Mouse (Mus musculus): Measurements from ENCODE around the gene Lrp1. TPM values are rescaled to one million over a fixed set of nuclear protein-coding genes. Genes with fewer than 3 reads are reported as not detected.

Gene Lrp1
- 73.7 and 96.9 TPM in 2 replicates for polyA plus RNA-seq (2012; ENCODE audit: low replicate concordance)

DNA sequence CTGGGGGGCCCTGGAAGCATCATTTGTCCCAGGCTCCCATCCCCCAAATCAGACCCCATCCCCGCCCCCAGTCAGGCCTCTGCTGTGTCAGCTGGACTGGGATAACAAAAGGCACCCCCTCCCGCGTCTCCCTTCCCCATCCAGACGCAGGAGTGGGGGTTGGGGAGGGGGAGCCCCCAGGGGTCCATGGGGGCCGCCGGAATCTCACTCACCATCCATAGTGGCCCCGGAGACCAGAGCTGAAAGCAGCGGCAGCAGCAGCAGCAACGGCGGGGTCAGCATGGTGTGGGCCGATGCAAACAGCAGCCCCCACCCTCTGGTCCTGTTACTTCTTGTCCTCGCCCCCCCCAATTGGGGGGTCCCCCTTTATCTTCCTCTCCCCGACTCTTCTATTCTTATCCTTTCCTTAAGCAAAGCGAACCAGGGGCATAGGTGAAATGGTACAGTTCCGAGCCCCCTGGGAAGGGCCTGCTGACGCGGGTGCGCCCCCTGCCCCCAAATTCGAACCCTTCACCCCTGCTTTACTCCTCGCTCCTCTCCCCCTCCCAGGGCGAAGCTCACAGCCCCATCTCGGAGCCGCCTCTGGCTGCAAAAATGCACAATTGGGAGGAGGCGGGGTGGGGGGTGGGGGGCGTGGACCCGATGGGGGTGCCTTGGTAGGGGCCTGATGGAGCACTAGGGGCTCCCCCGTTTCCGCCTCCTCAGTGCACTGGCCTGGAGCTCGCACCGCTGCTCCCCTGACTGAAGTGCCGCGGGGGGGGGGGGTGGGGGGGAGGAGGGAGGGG lies at the start of gene Lrp1:
TSS of gene Lrp1 (minus strand) at position 743 of the 785 bp plus-strand sequence.

DNA sequence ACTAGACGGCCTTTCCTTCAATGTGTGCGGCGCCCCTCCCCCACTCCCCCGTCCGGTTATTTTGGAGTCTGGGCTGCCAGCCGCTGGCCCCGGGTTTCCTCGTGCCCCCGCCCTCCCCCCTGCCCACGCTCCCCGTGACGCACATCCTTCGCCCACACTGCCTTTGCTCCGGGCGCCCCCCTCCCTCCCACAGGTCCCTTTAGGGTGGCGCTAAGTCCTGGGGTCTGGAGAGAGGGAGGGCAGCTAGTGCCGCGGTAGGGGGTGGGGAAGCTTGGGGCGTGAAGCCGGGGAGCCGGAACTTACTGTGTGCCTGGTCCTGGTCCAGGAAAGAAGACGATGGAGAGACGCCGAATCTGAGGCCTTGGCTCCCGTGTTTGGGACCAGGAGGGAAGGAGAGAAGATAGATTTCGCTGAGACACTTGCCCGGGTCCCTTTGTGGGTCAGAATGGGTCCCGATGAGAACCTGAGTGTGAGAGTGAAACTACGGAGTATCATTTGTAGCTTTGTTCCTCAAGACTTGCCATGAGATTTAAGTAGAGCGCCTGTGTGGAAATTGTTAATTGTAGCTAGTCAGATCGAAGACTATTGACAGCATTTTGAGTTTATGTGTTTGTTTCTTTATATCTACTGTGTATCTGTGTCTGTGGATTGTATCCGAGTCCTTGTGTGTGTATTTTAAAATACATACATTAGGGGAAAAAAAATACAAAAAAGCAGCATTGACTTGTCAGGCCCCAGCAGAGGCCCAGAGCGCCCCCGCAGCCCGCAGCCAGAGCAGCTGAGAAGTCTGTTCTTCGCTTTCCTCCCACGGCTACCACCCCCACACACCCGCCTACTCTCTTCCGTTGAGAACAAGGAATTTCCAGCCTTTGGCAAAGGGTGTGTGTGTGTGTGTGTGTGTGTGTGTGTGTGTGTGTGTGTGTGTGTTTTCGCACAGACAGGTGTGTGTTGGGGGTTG lies 47.4 kb upstream of the Lrp1 start, which contains the start of gene Nab2:
TSS of gene Nab2 (minus strand) at position 476 of the 958 bp plus-strand sequence.

DNA sequence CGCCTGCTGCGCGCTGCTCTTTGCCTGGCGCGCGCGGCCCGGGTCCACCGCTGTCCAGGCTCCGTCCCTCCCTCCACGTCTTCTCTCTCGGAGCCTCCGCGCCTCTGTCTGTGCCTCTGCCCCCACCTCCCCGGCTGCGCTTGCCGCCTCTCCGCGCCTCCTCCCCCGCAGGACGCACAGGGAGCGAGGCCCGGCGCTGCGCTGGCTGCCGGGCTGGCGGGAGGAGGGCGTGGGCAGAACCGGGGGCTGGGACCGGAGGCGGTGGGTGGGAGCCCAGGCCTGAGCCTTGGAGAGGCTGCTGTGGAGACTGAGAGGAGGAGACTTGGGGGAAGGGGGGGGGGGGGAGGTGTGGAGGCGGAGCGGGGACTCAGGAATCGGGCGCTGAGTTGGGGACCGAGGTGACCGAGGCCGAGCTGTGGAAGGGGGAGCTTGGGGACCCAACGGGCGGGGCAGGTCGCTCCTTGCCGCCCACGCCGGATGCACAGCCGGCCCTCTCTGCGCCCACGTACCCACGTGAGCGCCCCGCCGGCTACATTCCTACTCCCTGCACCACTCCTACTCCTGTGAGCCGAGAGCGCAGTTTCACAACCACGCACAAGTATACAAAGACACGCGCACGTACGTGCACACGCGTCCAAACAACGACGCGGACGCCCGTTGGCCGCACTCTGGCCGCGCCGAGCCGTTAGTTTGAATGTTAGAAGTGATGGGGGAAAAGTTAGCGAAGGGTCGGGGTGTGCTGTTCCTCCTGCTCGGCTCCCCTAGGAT lies 45.7 kb upstream of the Lrp1 start, which contains the start of gene Nemp1:
TSS of gene Nemp1 (plus strand) at position 401 of the 768 bp plus-strand sequence.

GRCm38 (mm10) chr10:127642772-127643552 lies 22.0 kb upstream of the Lrp1 start, which contains the start of gene Stat6:
TSS of gene Stat6 (plus strand) at chr10:127642986.

GRCm38 (mm10) chr10:127534036-127534928 lies 86.7 kb downstream of the Lrp1 start, which contains the start of gene Nxph4:
TSS of gene Nxph4 (minus strand) at chr10:127534559.

GRCm38 (mm10) chr10:127522088-127522581 lies 98.8 kb downstream of the Lrp1 start, which contains the start of gene Shmt2:
TSS of gene Shmt2 (minus strand) at chr10:127522444.

DNA sequence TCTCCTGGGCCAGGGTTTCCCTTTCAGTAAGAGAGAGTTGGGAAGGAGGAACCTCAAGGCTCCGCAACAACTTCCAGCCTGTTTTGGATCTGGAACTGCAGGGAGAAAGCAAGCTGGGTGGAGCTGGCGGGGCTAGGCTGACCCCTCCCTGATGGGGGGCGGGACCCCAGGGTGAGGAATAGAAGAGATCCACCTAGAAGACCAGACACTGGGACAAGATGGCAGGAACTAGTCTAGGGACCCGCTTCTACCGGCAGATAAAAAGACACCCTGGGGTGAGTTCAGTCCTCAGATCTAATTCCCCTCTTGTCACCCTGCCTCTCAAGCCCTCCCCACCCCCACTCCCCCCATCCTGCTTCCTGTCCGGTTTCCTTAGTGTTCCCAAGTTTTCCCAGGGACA lies 106.2 kb downstream of the Lrp1 start, which contains the start of gene Ndufa4l2:
TSS of gene Ndufa4l2 (plus strand) at position 204 of the 400 bp plus-strand sequence.

GRCm38 (mm10) chr10:127500894-127501893 lies 119.8 kb downstream of the Lrp1 start, which contains the start of gene Stac3:
TSS of gene Stac3 (plus strand) at chr10:127501686.

Other genes with a start within 250 kb of the Lrp1 start
- gene R3hdm2, start 240.8 kb downstream of the Lrp1 start, polyA plus RNA-seq (2012; ENCODE audit: low replicate concordance): 89.6 and 133 TPM in 2 replicates
- gene Stac3, start 119.5 kb downstream of the Lrp1 start, polyA plus RNA-seq (2012; ENCODE audit: low replicate concordance): 0.28 and 0.34 TPM in 2 replicates
- gene Ndufa4l2, start 106.2 kb downstream of the Lrp1 start, polyA plus RNA-seq (2012; ENCODE audit: low replicate concordance): 3.2 and 4.0 TPM in 2 replicates
- 339 and 390 TPM in 2 replicates for gene Shmt2, start 98.7 kb downstream of the Lrp1 start, polyA plus RNA-seq (2012; ENCODE audit: low replicate concordance)
- not detected in 2 replicates for gene Nxph4, start 86.6 kb downstream of the Lrp1 start, polyA plus RNA-seq (2012; ENCODE audit: low replicate concordance)
- 9.7 and 120 TPM in 2 replicates for gene Stat6, start 21.8 kb upstream of the Lrp1 start, polyA plus RNA-seq (2012; ENCODE audit: low replicate concordance)
- 3.4 and 6.8 TPM in 2 replicates for gene Nemp1, start 45.8 kb upstream of the Lrp1 start, polyA plus RNA-seq (2012; ENCODE audit: low replicate concordance)
- gene Nab2, start 47.4 kb upstream of the Lrp1 start, polyA plus RNA-seq (2012; ENCODE audit: low replicate concordance): 56.8 and 64.3 TPM in 2 replicates
- gene Myo1a, start 84.0 kb upstream of the Lrp1 start, polyA plus RNA-seq (2012; ENCODE audit: low replicate concordance): 0.12 and 0.22 TPM in 2 replicates
- gene Tac2, start 103.3 kb upstream of the Lrp1 start, polyA plus RNA-seq (2012; ENCODE audit: low replicate concordance): 0.77 and 2.2 TPM in 2 replicates
- gene Zbtb39, start 118.4 kb upstream of the Lrp1 start, polyA plus RNA-seq (2012; ENCODE audit: low replicate concordance): 1.2 and 2.7 TPM in 2 replicates
- gene Gpr182, start 130.6 kb upstream of the Lrp1 start, polyA plus RNA-seq (2012; ENCODE audit: low replicate concordance): 0.93 and 12.9 TPM in 2 replicates
- gene Rdh1, start 138.6 kb upstream of the Lrp1 start, polyA plus RNA-seq (2012; ENCODE audit: low replicate concordance): 0.07 TPM in 1 of 2 replicates, not detected in the other
- gene Rdh16f1, start 138.6 kb upstream of the Lrp1 start, polyA plus RNA-seq (2012; ENCODE audit: low replicate concordance): not detected in 2 replicates
- not detected in 2 replicates for gene Rdh9, start 155.2 kb upstream of the Lrp1 start, polyA plus RNA-seq (2012; ENCODE audit: low replicate concordance)
- 0.14 TPM in 1 of 2 replicates, not detected in the other for gene Rdh16, start 180.0 kb upstream of the Lrp1 start, polyA plus RNA-seq (2012; ENCODE audit: low replicate concordance)
- gene Rdh19, start 228.8 kb upstream of the Lrp1 start, polyA plus RNA-seq (2012; ENCODE audit: low replicate concordance): not detected in 2 replicates
- gene Rdh16f2, start 245.3 kb upstream of the Lrp1 start, polyA plus RNA-seq (2012; ENCODE audit: low replicate concordance): not detected in 2 replicates

All from leukemia stem cell, adult 10-12 weeks (primary cell).